Mouse (Mus musculus) urinary bladder, postnatal 4 days (tissue): ENCODE measurements around the gene Tnrc6a.
"Not testable (repeated sequence)": the region's sequence is repeated elsewhere in the genome, so short reads cannot be mapped to it uniquely, and the experiment has no call there.

Experiments used
- DNase-seq, 2 experiments: peaks; one replicate each; pipeline ENCODE4 v3.0.0; 2021 to 2022; ENCODE audit warnings: low spot score in 2 of 2

Gene Tnrc6a

DNA sequence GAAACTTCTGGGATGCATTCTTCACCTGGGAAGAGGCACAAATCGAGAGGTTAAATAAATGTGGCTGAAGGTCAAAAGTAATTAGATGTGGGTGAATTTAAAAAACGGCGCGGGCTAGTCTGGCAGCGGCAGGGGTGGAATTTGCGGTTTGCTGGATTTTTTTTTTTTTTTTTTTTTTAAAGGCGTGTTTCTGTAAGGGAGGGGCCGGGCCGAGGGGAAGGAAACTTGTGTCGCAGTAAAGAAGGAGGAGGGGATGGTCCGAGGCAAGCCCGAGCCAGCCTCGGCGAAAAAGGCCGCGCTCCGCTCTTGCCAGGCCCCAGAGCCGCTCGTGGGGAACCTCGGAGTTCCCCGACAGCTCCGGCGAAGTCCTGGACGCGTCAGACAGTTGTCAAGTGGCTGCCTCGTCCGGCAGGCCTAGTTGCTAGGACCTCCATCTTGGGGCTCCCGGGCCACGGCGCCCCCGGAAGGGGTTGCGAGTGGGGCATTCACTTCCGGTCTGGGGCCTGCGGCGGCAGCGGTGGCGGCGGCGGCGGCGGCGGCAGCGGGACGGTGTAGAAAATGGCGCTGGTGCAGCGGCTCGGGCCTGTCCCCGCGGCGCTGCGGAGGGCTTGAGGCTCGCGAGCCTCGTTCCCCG is at the start of gene Tnrc6a:
Tnrc6a (plus strand) TSS at position 221 of the 634 bp plus-strand sequence.
- peak; percentile 92 to 93 for DNase-seq

DNA sequence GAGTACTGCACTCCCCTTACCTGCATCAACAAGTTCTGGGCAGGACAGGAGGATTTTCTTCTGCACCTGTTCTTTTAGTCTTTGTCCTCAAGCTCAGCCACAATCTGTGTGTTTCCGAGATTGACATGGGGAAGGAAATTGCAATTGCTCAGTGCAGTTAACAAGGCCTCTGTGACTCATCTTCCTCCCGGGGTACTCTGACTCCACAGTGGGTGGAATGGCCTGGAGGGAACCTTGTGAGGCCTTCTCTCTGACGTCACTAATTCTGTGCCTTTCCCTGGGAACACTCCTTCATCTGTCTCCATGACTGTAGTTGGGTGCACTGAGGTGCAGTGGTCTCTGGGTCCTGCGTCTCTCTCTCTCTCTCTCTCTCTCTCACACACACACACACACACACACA is 41.4 kb upstream of the Tnrc6a start:
- DNase-seq: no peak

DNA sequence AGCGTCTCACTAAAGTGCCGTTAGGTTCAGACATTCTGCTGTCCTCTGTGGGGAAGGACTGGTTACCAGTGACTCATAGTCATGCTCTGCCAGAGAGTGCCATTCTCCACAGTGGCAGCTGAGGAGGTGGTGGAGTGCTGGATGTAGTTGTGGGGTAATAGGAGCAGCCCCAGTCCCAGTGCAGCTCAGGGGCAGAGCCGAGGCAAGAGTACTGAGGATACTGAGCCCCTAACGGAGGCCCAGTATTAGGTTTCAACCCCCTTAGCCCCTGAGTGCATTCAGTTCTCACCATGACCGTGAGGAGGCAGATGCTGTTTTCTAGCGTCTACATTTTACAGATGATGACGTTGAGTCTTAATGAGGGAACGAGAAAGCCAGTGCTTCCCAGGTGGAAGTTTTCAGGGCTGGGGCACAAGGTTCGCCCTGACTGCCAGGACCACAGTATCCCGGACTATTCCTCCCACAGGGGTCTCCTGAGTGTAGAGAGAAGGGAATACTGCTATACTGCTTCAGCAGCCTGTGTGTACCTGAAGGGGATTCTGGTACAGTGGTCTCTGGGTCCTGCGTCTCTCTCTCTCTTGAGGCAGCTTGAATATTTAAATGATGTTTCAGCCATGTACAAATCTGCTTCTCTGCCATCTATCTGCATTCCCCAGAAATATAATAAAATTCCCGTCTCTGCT is 40.1 kb upstream of the Tnrc6a start:
- no peak for DNase-seq

DNA sequence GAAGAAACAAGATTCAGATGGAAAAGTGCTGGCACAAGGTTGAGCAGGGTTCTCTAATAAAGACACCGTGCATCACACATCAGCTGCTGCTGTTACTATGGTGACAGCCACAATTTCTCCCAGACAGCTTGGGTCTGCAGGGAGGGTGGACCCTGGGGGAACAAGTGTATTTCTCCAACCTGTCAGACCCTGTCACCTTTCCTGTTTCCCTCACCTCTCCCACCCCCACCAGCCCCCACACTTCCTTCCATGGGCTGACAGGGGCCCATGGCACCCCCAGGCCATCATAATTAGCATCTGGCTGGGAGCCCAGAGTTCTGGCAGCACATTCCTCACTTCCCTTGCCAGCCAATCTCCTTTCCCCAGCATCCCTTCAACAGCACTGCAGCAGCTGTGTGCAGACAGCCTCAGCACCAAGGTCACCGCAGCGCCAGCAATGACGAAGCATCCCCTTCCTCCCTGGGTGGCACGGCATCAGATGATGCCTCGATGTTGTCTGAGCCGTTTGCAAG is 39.4 kb upstream of the Tnrc6a start:
- peak in 1 of 2 experiments; percentile 42 for DNase-seq

DNA sequence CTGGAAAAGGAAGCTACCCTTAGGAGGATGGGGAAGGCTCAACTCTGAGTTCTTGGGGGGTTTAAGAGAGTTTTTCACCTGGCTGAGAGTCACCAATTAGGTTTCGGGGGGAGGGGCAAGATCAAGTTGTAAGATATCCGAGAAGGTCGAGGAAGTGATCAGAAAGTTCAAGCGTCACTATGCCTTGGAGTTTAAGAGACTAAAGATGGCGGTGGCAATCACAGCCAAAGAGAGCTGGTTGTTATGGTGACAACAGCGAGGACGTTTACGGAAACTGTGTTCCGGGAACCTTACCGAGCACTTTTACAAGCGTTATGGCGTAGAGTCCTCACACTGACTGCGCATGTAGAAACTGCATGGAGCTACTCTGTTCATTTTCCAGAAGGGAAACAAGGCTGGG is 39.0 kb upstream of the Tnrc6a start:
- no peak for DNase-seq

DNA sequence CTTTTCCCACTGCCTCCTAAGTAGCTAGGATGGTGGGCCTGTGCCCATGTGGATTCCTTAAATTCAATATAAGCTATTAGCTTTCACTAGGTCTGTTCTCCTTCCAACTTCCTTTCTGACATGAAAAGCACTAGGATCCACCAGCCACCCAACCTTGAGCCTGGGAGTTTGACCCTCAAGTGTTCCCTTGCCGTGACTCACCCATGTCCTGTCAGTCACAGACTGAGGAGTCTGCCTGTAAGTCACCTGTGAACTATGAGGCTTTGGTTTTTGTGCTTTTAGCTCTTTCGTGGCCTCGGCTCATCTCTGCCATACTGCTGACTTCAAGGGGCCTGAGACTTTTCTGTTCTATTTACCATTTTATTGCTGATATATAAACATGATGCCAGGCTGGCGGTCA is 34.8 kb upstream of the Tnrc6a start:
- DNase-seq: no peak

DNA sequence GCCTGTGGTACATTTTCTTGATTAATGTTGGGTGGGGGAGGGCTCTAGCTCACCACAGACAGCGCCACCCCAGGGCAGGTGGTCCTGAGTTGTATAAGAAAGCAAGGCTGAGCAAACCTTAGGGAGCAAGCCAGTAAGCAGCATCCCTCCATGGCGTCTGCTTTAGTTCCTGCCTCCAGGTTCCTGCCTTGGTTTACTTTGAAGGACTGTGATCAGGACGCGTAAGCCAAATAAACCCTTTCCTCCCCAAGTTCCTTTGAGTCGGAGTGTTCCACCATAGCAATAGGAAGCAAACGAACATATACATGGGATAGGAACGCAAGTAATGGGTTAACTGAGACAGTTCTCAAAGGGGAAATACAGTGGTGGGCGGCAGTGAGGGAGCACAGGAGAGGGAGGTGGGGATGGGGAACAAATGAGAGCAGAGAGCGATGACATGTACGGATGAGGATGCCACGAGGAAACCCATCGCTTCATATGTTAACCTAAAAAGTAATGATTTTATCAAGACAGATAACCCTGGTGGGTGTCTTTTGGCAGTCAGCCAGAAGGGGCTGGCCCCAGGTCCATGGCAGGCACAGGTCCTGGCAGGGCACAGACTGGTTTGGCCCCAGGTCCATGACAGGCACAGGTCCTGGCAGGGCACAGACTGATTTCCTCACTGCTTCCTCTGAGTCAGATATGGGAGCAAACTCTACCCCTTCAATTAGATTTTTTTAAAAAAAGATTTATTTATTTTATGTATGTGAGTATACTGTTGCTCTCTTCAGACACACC is 27.2 kb upstream of the Tnrc6a start:
- no peak for DNase-seq

DNA sequence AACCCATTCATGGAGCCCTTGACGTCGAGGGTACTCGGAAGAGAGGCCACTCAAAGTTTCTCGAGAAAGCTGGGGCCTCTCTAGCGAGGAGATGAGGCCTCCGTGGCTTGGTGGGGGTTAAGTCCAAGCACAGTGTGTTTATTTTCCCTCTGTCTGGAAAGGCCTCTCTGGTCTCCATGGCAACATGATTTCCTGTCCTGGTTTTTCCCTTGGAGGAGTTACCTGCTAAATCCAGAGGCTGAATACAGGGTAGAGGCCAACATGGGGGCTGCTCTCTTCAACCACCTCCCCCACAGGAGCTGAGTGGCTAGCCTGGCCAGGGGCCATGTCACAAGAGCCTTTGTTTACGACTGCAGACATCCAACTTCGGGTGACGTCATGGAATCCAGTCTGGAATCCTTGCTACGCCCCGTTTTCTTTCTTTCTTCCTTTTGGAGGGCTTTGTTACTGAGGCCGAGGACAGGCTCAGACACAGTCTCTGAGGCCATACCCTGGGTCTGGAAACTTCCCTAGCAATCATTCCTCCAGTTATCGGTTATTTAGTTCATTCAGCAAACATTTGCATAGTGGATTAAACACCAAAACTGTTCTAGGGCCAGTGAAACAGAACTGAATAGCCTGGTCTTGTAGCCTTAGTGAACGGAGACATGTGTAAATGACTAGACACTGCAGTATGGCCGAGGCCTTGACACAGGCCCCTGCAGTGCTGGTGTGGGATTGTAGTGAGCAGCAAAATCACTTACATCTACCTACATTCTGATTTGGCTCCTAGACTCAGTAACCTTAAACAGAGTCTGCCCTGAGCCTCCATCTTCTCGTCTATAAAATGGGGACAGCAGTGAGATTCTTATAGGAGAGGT is 25.6 kb upstream of the Tnrc6a start:
- DNase-seq: peak; percentile 82 to 84

DNA sequence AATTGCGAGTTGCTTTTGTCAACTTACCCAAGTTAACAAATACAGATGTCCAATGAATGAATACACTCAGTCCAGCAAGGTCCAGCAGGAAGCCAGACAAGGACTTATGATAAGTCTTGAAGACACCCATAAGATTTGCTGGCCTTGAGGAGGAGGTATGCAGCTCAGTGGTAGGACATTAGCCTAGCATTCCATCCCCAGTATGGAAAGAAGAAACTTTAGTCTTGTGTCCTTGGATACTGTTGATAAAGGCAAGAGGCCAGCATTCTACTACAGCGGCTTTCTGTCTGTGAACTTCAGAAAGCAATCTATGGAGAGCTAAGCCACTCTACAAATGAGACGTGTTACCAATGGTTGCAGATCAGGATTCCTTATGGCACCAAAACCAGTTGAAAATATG is 22.4 kb upstream of the Tnrc6a start:
- no peak for DNase-seq

DNA sequence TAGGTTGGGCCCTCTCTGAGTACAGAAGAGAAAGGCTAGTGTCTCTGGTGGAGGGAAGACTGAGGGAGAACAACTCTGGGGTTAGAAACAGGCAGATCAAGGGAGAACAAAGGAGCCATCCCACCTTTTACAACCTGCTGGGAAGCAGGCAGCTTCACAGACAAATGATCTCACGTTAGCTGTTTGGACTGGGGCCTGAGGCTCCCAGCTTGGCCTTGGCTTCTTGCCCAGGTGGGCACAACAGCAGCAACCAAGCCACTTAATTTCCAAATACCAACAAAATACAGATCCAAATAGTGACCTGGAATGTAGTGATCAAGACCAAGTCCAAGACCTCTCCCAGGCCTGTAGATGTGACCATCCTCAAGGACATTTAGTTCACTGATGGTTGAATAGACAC is 18.3 kb upstream of the Tnrc6a start:
- not testable (repeated sequence) for DNase-seq

DNA sequence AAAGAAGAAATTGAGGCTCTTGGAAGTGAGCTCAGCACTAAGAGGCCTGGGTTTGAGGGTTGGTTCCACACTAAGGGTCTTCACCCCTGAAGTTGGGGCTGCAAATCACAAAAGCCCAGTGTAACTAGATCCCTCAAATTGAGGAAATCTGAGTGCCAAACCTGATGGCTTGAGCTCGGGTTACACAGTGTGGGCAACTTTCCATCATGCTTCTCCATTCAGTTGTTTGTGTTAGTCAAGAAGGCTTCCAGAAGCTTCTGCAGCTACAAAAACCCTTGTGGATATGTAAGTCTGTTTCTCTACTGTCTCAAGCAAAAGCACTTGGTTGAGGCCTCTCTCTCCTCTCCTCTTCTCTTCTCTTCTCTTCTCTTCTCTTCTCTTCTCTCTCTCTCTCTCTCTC is 17.8 kb upstream of the Tnrc6a start:
- no peak for DNase-seq

DNA sequence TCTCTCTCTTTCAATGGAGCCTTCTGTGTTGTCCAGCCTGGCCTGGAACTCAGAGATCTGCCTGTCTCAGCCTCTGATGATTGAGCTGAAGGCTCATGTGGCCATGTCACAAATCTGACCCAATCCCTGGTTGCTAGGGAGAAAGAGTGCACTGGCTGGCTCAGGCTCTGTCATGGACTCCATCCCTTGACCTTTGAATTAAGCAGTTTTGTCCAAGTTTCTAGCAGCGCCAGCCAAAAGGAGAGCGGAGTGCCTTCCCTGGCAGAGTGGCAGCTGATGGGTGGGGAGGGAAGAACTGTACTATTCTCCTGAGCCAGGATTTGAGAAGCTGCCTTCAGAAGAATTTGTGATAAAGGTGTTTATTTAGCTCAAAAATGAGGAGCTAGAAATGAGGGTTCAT is 17.4 kb upstream of the Tnrc6a start:
- no peak for DNase-seq

DNA sequence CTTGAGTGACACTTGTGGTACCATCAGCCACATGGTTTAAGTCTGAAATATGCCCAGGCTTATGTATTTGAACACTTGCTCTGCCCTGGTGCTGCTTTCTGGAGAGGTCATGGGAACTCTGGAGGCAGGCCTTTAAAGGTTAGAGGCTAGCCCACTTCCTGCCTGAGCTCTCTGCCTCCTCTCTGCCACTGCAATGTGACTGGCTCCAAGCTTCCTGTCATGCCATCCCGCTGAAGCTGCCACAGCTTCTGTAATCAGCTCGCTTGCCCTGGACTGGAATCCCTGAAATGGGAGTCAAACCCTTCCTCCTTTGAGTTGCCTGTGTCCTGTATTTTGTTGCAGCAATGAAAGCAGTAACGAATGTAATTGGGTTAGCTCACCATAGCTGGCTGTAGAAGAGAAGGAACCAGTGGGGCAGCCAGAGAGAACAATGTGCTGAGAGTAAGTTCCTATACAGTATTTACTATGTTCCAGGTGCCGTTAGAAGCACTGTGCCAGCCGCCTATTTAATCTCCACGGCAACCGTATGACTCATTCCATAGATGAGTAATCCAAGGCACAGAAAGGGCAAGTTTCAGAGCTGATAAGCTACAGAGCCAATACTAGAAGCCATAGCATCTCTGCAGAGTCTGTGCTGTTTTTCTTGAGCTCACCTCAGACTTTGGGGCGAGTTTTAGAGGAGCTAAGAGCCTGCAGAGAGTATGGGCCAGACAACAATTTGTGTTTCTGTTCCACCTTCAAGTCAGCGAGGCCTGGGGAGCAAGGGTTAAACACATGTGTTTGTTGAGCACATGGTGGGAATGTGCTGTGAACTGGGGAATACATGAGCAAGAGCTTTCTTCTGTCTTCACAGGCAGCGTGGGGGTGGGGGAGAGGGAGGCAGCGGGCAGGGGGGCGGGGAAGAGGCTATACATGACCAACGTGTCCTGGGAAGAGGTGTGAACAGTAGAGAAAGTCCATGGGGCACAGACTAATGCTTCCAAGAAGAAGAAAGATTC is 15.3 kb upstream of the Tnrc6a start:
- DNase-seq: no peak

DNA sequence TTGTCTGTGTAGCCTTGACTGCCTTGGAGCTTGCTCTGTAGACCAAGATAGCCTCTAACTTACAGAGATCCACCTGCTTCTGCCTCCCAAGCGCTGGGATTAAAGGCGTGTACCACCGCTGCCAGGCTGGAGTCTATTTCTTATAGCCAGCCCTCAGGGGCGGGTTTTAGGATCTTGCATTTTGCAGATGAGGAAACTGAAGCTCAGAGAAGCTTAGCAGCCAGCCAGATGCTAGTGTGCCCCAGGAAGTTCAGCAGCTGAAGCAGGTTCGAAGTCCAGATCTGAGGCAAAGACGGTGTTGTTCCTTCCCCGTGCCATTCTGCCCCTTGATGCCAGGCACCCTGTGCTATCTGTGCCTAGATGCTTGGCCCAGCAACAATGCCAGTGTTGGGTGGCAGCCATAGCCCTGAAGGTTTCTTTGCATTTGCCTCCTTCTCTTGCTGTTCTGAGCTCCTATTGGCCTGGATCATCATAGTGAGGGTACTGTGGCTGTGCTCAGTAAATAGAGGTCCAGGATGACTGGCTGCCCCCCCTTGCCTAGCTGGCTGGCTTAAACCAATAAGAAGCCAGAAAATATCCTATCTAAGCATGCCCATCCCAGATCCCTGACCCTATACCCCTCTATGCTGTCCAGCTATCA is 14.2 kb upstream of the Tnrc6a start:
- no peak for DNase-seq

DNA sequence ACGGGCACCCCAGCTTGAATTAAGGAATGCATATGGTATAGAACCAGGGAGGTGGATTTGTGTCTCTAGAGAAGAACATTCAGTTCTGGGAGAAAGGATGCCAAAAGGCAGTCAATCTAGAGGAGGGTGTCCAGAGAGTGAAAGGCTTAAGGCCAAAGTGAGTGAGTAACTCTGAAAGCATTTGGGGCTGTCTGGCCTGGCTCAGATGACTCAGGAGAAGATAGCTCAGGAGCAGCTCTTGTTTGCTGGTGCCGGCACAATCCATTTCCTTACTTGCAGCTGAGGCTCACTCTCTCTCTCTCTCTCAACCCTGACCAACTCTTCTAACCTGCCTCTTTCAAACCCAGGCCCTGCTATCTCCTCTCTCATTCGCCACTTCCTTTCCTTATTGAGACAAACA is 13.6 kb upstream of the Tnrc6a start:
- DNase-seq: peak in 1 of 2 experiments; percentile 62

DNA sequence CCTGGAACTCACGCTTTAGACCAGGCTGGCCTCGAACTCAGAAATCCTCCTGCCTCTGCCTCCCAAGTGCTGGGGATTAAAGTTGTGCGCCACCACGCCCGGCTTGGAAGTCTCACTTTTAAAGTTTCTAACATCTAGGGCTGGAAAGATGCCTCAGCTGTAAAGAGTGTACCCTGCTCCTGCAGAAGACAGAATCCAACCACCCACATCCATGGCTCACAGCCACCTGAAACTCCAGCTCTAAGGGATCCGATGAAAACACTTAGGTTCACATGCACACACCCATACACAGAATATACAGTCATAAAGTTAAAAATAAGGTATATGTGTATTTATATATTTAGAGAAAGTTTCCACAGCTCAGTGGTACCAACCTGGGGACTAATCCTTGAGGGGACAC is 10.1 kb upstream of the Tnrc6a start:
- no peak for DNase-seq

DNA sequence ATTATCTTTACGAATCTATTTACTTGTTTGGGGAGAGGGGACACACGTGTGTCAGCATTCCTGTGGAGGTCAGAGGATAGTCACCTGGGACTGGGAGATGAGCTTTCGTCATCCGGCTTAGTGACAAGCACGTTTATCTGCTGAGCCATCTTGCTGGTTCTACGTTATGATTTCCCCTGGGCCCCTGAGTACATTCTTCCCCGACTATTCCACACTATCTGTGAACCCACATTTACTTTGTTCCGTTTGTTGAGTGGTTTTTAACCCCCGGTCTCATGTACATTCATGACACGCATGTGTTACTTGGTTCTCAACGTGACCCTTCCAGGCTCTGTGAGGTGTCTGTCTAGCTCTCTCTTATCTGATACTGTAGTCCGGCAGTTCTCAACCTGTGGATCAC is 6.9 kb upstream of the Tnrc6a start:
- DNase-seq: no peak

DNA sequence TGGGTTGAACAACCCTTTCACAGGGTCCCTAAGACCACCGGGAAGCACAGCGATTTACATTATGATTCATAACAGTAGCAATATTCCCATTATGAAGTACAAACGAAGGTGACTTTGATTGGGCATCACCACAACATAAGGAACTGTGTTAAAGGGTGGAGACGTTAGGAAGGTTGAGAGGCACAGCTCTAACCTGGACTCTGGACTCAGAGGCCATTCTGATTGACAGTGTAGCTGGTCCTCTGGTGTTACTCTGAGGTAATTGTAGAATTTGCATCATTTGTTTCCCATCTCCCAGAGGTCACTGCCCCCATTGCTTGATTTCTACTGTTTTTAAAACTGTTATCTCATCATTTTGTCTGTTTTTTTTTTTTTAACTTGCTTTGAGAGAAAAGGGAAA is 6.5 kb upstream of the Tnrc6a start:
- DNase-seq: no peak

DNA sequence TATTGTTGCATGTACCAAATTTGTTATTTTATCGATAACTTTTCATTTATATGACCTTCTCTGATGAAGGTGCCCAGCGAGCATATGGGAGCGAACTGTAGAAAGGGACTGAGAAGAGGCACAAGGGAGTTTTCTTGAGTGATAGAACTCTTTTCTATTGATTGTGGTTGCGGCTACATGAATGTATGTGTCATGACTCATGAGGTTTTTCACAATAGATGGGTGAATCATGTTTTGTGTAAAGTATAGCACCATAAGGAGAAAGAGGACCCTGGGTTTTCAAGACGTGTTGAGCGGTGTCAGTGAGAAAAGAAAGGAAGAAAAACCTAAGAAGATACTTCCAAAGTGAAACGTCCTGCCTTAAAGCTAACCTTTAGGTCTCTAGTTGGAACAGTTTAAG is 3.2 kb upstream of the Tnrc6a start:
- no peak for DNase-seq

DNA sequence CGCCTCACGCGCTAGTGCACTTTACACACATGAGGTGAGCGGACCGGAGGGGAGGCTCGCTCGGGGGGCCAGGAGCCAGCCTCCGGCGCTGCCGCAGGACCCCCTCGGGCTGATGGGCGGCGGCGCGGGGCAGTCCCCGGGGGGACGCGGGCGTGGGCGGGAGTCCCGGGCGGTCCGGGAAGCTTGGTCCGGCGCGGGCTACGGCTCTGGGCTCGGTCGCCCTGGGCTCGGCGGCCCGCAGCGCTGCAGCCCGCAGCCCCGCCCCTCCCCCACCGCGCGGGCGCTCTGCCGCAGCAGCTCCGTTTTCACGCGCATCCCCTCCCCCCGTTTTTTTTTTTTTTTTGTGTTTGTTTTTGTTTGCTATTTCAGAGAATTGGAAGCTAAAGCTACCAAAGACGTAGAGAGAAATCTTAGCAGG is 623 bp downstream of the Tnrc6a start:
- no peak for DNase-seq
